ENCODE assay signal across 16 mouse cellular contexts in the genomic region with DNA sequence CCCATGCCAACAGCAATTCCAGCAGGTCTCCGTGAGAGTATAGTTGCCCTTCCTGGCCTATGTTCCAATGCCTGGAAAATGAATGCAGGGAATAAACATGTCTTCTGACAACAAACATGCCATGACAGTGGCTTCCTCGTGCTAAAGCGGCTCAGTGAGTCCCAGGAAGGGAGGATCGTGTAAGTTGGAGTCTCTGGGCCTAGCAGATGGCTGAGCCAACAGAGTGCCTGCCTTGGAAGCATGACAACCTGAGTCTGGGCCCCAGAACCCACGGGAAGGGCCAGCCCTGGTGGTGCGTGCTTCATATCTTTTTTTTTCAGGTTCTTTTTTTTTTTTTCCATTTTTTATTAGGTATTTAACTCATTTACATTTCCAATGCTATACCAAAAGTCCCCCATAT. TPM values are rescaled to one million over a fixed set of nuclear protein-coding genes. Genes with fewer than 3 reads are reported as not detected.
"Had no signal": no experiment of that assay in that cellular context is flagged by ENCODE, and none has a peak within 500 bp of the region (broad histone marks: within the 10 kb centered on the region; RNA-seq: fewer than 3 reads in every experiment).

No protein-coding gene starts in this region.

- H3K9ac ChIP-seq: limb, embryonic 15.5 days; liver, embryonic 12.5 days; lung, embryonic 14.5 days; neural tube, embryonic 15.5 days; stomach, embryonic 15.5 days had no signal

- H3K4me1 ChIP-seq: liver, embryonic 12.5 days; stomach, embryonic 15.5 days had no signal

- ATAC-seq: intestine, postnatal 0 days; liver, embryonic 12.5 days had no signal

- H3K36me3 ChIP-seq: limb, embryonic 15.5 days; liver, embryonic 12.5 days; midbrain, embryonic 10.5 days; neural tube, embryonic 15.5 days; stomach, embryonic 15.5 days had no signal

- H3K4me3 ChIP-seq: limb, embryonic 15.5 days; liver, embryonic 12.5 days; midbrain, embryonic 10.5 days; myocyte; neural tube, embryonic 15.5 days; stomach, embryonic 15.5 days had no signal

- DNase-seq: kidney, adult 8-10 months; kidney, postnatal 36 days; lung, embryonic 14.5 days; lung, postnatal 10 days; lung, postnatal 4 days; midbrain, embryonic 14.5 days; thymus, adult 2 months; thymus, postnatal 25 days had no signal

- H3K9me3 ChIP-seq: limb, embryonic 15.5 days; liver, embryonic 12.5 days; midbrain, embryonic 10.5 days; neural tube, embryonic 15.5 days; stomach, embryonic 15.5 days had no signal

- H3K27me3 ChIP-seq: limb, embryonic 15.5 days; liver, embryonic 12.5 days; neural tube, embryonic 15.5 days; stomach, embryonic 15.5 days had no signal

- H3K4me2 ChIP-seq: limb, embryonic 15.5 days; liver, embryonic 12.5 days; lung, embryonic 14.5 days; neural tube, embryonic 15.5 days; stomach, embryonic 15.5 days had no signal

- H3K27ac ChIP-seq: limb, embryonic 15.5 days; liver, embryonic 12.5 days; midbrain, embryonic 10.5 days; neural tube, embryonic 15.5 days; stomach, embryonic 15.5 days had no signal

RNA-seq across cellular contexts. Expression of a gene that starts 27.6 kb away (rescaled TPM):
- polyA plus RNA-seq: intestine, postnatal 0 days; liver, embryonic 16.5 days had no signal
